Mouse (Mus musculus) bone marrow macrophage, adult 2 months (primary cell): Measurements from ENCODE around the gene Zfp593.

Source experiments
- CTCF ChIP-seq: IDR thresholded peaks from 2 replicates; pipeline ENCODE4 v1.5.1; 2012; ENCODE audit warnings: low read depth, mild to moderate bottlenecking, low read length, moderate library complexity
- POLR2A ChIP-seq: IDR thresholded peaks from 2 replicates; pipeline ENCODE4 v1.6.1; 2012; ENCODE audit warnings: mild to moderate bottlenecking, low read depth, low read length, borderline replicate concordance

DNA sequence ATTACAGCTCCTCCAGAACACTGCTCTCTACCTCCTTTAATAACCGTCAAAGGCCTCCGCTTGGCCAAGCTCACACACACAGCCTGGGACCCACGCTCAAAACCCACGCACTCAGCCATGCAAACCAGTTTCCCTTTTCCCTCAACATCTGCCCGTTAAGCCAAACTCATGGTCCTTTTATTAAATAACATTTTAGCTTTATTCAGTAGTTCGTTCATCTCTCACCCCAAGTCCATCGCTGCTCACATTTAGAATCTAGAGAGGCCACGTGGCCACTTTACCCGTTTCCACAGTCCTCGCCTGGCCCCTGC, 5.5 kb upstream of the Zfp593 start:
- no peak for TF ChIP-seq CTCF
- no peak for TF ChIP-seq POLR2A
